In the genomic region with DNA sequence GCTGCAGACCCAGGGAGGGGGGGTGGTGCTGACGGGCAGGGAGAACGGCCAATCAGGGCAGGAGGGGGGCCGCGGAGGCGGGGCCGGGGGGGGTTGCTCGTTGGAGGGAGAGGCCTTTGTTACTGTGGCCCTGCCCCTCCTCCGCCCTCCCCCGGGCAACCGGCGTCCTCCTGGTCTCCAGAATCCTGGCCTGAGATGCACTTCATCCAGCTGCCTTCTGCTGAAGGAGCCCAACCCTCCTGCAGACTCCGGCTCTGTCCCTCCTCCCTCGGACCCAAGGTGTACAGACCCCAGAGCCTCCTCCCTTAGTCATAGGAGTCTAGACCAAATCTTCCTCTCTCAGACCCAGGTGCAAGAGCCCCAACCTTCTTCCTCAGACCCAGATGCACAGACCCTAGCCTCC, we compare ENCODE assay signal across 8 mouse cellular contexts. TPM values are rescaled to one million over a fixed set of nuclear protein-coding genes. Genes with fewer than 3 reads are reported as not detected.
DNase-seq lines count a peak whose midpoint lies in the region; ATAC-seq and TF ChIP-seq lines count a peak whose summit lies in the region.

No protein-coding gene starts in this region.

- H3K27me3 ChIP-seq in ES-Bruce4 (ENCODE audit: control insufficient read depth, insufficient read depth, low read length, poor library complexity, severe bottlenecking) = no peaks in the 10 kb centered on the region
- H3K27me3 ChIP-seq in embryonic facial prominence, embryonic 11.5 days (ENCODE audit: control insufficient read depth, insufficient read depth, low read length) = no peaks in the 10 kb centered on the region; the same call in 1 of the 2 replicates
- peaks cover 51% of the 10 kb centered on the region for H3K27me3 ChIP-seq in heart, embryonic 11.5 days (ENCODE audit: control insufficient read depth, insufficient read depth, low read length)
- H3K27me3 ChIP-seq in midbrain, embryonic 13.5 days = no peaks in the 10 kb centered on the region

- 0% methylated on average over 3 of the region's 13 CpGs for WGBS in embryonic facial prominence, embryonic 11.5 days
- 2% methylated on average over 9 of the region's 13 CpGs for WGBS in heart, embryonic 11.5 days (ENCODE audit: insufficient replicate concordance)
- 0% methylated on average over 6 of the region's 13 CpGs for WGBS in midbrain, embryonic 13.5 days

- no peak overlapping the region for H3K27ac ChIP-seq in ES-Bruce4 (ENCODE audit: insufficient read depth, low read length)
- H3K27ac ChIP-seq in embryonic facial prominence, embryonic 11.5 days (replicated peaks; ENCODE audit: low read depth, low read length) = no peak overlapping the region; the same call in 1 of the 2 replicates
- no peak overlapping the region for H3K27ac ChIP-seq in heart, embryonic 11.5 days (ENCODE audit: low read depth, low read length)
- peak overlapping the region; percentile 92 for H3K27ac ChIP-seq in midbrain, embryonic 13.5 days

- H3K9me3 ChIP-seq in ES-Bruce4 (replicated peaks; ENCODE audit: control insufficient read depth, insufficient read depth, low read length, poor library complexity, severe bottlenecking) = no peaks in the 10 kb centered on the region
- no peaks in the 10 kb centered on the region for H3K9me3 ChIP-seq in embryonic facial prominence, embryonic 11.5 days (replicated peaks; ENCODE audit: control insufficient read depth, low read length)
- no peaks in the 10 kb centered on the region for H3K9me3 ChIP-seq in heart, embryonic 11.5 days (replicated peaks; ENCODE audit: control insufficient read depth, low read length)
- no peaks in the 10 kb centered on the region for H3K9me3 ChIP-seq in midbrain, embryonic 13.5 days

- H3K4me1 ChIP-seq in ES-Bruce4 (ENCODE audit: control insufficient read depth, insufficient read depth, low read length) = no peaks in the 10 kb centered on the region
- no peaks in the 10 kb centered on the region for H3K4me1 ChIP-seq in embryonic facial prominence, embryonic 11.5 days (ENCODE audit: control insufficient read depth, insufficient read depth, low read length)
- H3K4me1 ChIP-seq in heart, embryonic 11.5 days (ENCODE audit: control insufficient read depth, insufficient read depth, low read length) = no peaks in the 10 kb centered on the region; the same call in 1 of the 2 replicates
- peaks cover 24% of the 10 kb centered on the region for H3K4me1 ChIP-seq in midbrain, embryonic 13.5 days (replicated peaks)

- TF ChIP-seq POLR2A in ES-Bruce4 (IDR thresholded peaks at IDR 0.05; ENCODE audit: insufficient read depth, low read length) = no peak

- peak; percentile 82 for ATAC-seq in embryonic facial prominence, embryonic 11.5 days (replicated peaks; ENCODE audit: insufficient number of reproducible peaks, low FRiP score, low TSS enrichment, low read depth)
- no peak for ATAC-seq in heart, embryonic 11.5 days (replicated peaks; ENCODE audit: insufficient number of reproducible peaks, low FRiP score, low TSS enrichment)
- ATAC-seq in midbrain, embryonic 13.5 days = peak; percentile 87
- ATAC-seq in megakaryocyte, adult 5-6 weeks (ENCODE audit: poor library complexity, severe bottlenecking) = no peak

- no peak for TF ChIP-seq EP300 in ES-Bruce4 (IDR thresholded peaks at IDR 0.05; ENCODE audit: insufficient read depth, low read depth, low read length)

- H3K36me3 ChIP-seq in ES-Bruce4 (ENCODE audit: control insufficient read depth, insufficient read depth, low read length, poor library complexity, severe bottlenecking) = no peaks in the 10 kb centered on the region
- H3K36me3 ChIP-seq in embryonic facial prominence, embryonic 11.5 days (replicated peaks; ENCODE audit: control insufficient read depth, insufficient read depth, low read depth, low read length) = no peaks in the 10 kb centered on the region
- H3K36me3 ChIP-seq in heart, embryonic 11.5 days (ENCODE audit: control insufficient read depth, insufficient read depth, low read length) = no peaks in the 10 kb centered on the region
- H3K36me3 ChIP-seq in midbrain, embryonic 13.5 days = no peaks in the 10 kb centered on the region

- H3K4me3 ChIP-seq in ES-Bruce4 (ENCODE audit: low read depth, low read length) = peak overlapping the region; percentile 49
- peak overlapping the region; percentile 63 for H3K4me3 ChIP-seq in embryonic facial prominence, embryonic 11.5 days (ENCODE audit: low read depth, low read length)
- peak overlapping the region; percentile 45 for H3K4me3 ChIP-seq in heart, embryonic 11.5 days (ENCODE audit: low read depth, low read length)
- peak overlapping the region; percentile 77 for H3K4me3 ChIP-seq in midbrain, embryonic 13.5 days (replicated peaks)

- H3K4me2 ChIP-seq in embryonic facial prominence, embryonic 11.5 days (ENCODE audit: low read depth, low read length) = peak overlapping the region; percentile 86
- peak overlapping the region; percentile 69 for H3K4me2 ChIP-seq in heart, embryonic 11.5 days
- H3K4me2 ChIP-seq in midbrain, embryonic 13.5 days (replicated peaks) = peak overlapping the region; percentile 65

- no peak for TF ChIP-seq CTCF in ES-Bruce4 (IDR thresholded peaks at IDR 0.05; ENCODE audit: low read depth, low read length)

- H3K9ac ChIP-seq in ES-Bruce4 (ENCODE audit: low read depth, poor library complexity, severe bottlenecking) = peak overlapping the region; percentile 31
- H3K9ac ChIP-seq in embryonic facial prominence, embryonic 11.5 days (replicated peaks; ENCODE audit: low read length) = peak overlapping the region; percentile 74
- no peak overlapping the region for H3K9ac ChIP-seq in heart, embryonic 11.5 days (ENCODE audit: low read depth, low read length)
- peak overlapping the region; percentile 95 for H3K9ac ChIP-seq in midbrain, embryonic 13.5 days (replicated peaks)

- DNase-seq in ZHBTc4 (ENCODE audit: low read depth, low spot score) = peak; percentile 54
- DNase-seq in embryonic facial prominence, embryonic 11.5 days (ENCODE audit: low spot score) = peak; percentile 79
- peak; percentile 72 for DNase-seq in layer of hippocampus, adult 9-11 months
- DNase-seq in testis, postnatal 14 days (ENCODE audit: low spot score) = peak; percentile 37

RNA-seq across cellular contexts. Expression of a gene that starts 0.3 kb away (rescaled TPM):
- polyA plus RNA-seq in ES-Bruce4 (2011; ENCODE audit: insufficient read depth, insufficient read length, low read depth, missing spikeins) = 4.6 and 5.0 TPM in 2 replicates
- 1.1 and 1.5 TPM in 2 replicates for polyA plus RNA-seq in embryonic facial prominence, embryonic 11.5 days (2014; fragmentation: Nextera tagmentation; extraction: Ambion mirVana)
- polyA plus RNA-seq in heart, embryonic 11.5 days (2014; fragmentation: Nextera tagmentation; extraction: Ambion mirVana) = 0.10 and 0.11 TPM in 2 replicates
- polyA plus RNA-seq in midbrain, embryonic 13.5 days (2015; fragmentation: Nextera tagmentation; extraction: Ambion mirVana) = 6.3 and 7.5 TPM in 2 replicates
- total RNA-seq in megakaryocyte, adult 5-6 weeks (2015) = not detected in 2 replicates
- total RNA-seq in megakaryocyte, adult 5-6 weeks (2017) = not detected in 2 replicates

RNA-seq across cellular contexts. Expression of a gene that starts 15.6 kb away (rescaled TPM):
- polyA plus RNA-seq in ES-Bruce4 (2011; ENCODE audit: insufficient read depth, insufficient read length, low read depth, missing spikeins) = not detected in 2 replicates
- polyA plus RNA-seq in embryonic facial prominence, embryonic 11.5 days (2014; fragmentation: Nextera tagmentation; extraction: Ambion mirVana) = not detected in 2 replicates
- polyA plus RNA-seq in heart, embryonic 11.5 days (2014; fragmentation: Nextera tagmentation; extraction: Ambion mirVana) = not detected in 2 replicates
- 0.04 TPM in 1 of 2 replicates, not detected in the other for polyA plus RNA-seq in midbrain, embryonic 13.5 days (2015; fragmentation: Nextera tagmentation; extraction: Ambion mirVana)
- total RNA-seq in megakaryocyte, adult 5-6 weeks (2015) = not detected in 2 replicates
- not detected in 2 replicates for total RNA-seq in megakaryocyte, adult 5-6 weeks (2017)

RNA-seq across cellular contexts. Expression of a gene that starts 27.2 kb away (rescaled TPM):
- polyA plus RNA-seq in ES-Bruce4 (2011; ENCODE audit: insufficient read depth, insufficient read length, low read depth, missing spikeins) = 1.9 and 2.8 TPM in 2 replicates
- 1.7 and 2.0 TPM in 2 replicates for polyA plus RNA-seq in embryonic facial prominence, embryonic 11.5 days (2014; fragmentation: Nextera tagmentation; extraction: Ambion mirVana)
- polyA plus RNA-seq in heart, embryonic 11.5 days (2014; fragmentation: Nextera tagmentation; extraction: Ambion mirVana) = 0.99 and 1.9 TPM in 2 replicates
- polyA plus RNA-seq in midbrain, embryonic 13.5 days (2015; fragmentation: Nextera tagmentation; extraction: Ambion mirVana) = 7.8 and 10.3 TPM in 2 replicates
- 2.9 and 3.1 TPM in 2 replicates for total RNA-seq in megakaryocyte, adult 5-6 weeks (2015)
- 2.7 and 4.5 TPM in 2 replicates for total RNA-seq in megakaryocyte, adult 5-6 weeks (2017)

RNA-seq across cellular contexts. Expression of a gene that starts 46.3 kb away (rescaled TPM):
- not detected in 2 replicates for polyA plus RNA-seq in ES-Bruce4 (2011; ENCODE audit: insufficient read depth, insufficient read length, low read depth, missing spikeins)
- not detected in 2 replicates for polyA plus RNA-seq in embryonic facial prominence, embryonic 11.5 days (2014; fragmentation: Nextera tagmentation; extraction: Ambion mirVana)
- polyA plus RNA-seq in heart, embryonic 11.5 days (2014; fragmentation: Nextera tagmentation; extraction: Ambion mirVana) = not detected in 2 replicates
- polyA plus RNA-seq in midbrain, embryonic 13.5 days (2015; fragmentation: Nextera tagmentation; extraction: Ambion mirVana) = 0.48 TPM in 1 of 2 replicates, not detected in the other
- not detected in 2 replicates for total RNA-seq in megakaryocyte, adult 5-6 weeks (2015)
- 1.8 and 3.1 TPM in 2 replicates for total RNA-seq in megakaryocyte, adult 5-6 weeks (2017)

RNA-seq across cellular contexts. Expression of a gene that starts 46.3 kb away (rescaled TPM):
- 63.3 and 68.3 TPM in 2 replicates for polyA plus RNA-seq in ES-Bruce4 (2011; ENCODE audit: insufficient read depth, insufficient read length, low read depth, missing spikeins)
- polyA plus RNA-seq in embryonic facial prominence, embryonic 11.5 days (2014; fragmentation: Nextera tagmentation; extraction: Ambion mirVana) = 240 and 251 TPM in 2 replicates
- 538 and 556 TPM in 2 replicates for polyA plus RNA-seq in heart, embryonic 11.5 days (2014; fragmentation: Nextera tagmentation; extraction: Ambion mirVana)
- polyA plus RNA-seq in midbrain, embryonic 13.5 days (2015; fragmentation: Nextera tagmentation; extraction: Ambion mirVana) = 142 TPM in 2 replicates
- 128 and 130 TPM in 2 replicates for total RNA-seq in megakaryocyte, adult 5-6 weeks (2015)
- total RNA-seq in megakaryocyte, adult 5-6 weeks (2017) = 201 and 203 TPM in 2 replicates

Comparison
In these comparisons a context has a peak if more than half of its experiments do, and no peak if none do; other contexts are left out.
1. ATAC-seq: peak in embryonic facial prominence, embryonic 11.5 days (single experiment) and midbrain, embryonic 13.5 days (single experiment); none in heart, embryonic 11.5 days (single experiment) and megakaryocyte, adult 5-6 weeks (single experiment).
2. Peak in every context shown above with its lines, with median percentiles within 50 percentile points of each other: H3K4me3 ChIP-seq, DNase-seq and H3K4me2 ChIP-seq.